Mouse (Mus musculus): ENCODE data around the gene Trim2.

Gene Trim2

DNA sequence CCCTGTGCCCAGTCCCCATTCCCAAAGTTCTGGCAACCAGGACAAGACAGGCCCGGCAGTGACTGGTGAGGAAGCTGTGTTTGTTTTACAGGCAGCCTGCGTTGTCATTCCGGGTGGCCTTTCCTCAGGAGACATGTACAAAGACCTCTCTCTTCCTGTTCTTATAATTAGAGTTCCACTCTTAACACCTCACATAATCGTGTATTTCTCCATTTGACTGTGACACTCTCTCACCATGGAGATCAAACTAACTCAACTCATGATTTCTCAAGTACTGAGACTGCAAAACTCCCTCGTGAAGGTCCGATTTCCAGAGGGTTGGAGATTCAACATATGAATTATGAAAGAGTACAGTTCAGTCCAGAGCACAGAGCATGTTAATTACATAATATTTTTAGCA is 170.7 kb downstream of the Trim2 start:
- no peak for DNase-seq (ENCODE audit: low spot score)

DNA sequence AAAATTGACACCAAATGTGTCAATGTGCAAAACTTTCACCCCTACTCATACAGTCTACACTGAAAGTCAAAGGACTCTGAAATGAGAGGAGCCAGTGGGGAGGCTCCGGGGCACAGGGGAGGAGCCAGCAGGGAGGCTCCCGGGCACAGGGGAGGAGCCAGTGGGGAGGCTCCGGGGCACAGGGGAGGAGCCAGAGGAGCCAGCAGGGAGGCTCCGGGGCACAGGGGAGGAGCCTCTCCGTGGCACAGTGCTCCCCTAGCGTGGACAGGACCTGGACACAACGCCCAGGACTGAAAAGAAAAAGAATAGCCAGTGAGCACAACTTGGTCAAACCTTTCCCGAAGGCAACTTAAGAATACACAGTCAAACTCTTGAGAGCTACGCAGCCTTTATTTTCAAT is 171.3 kb downstream of the Trim2 start:
- DNase-seq (ENCODE audit: low spot score) = no peak

DNA sequence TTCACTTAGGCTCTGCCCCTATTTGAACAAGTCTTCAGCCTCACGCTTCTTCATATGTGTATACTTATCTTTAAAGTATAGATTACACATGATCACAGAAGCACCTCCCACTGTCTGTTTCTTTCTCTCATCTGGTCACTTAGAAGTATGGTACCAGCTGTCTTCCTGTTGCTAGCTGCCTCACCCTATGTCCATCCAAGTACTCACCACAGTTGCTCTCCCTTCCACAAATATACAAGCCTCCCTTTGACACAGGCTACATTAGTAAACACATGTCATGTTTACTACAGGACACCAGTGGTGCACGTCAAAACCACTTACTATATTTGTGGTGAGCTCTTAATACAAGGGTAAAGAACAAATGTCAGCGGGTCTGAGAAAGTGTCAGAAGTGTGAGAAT is 175.3 kb downstream of the Trim2 start:
- no peak for DNase-seq (ENCODE audit: low spot score)

GRCm38 (mm10) chr3:84130776-84131175 is 175.9 kb downstream of the Trim2 start:
- DNase-seq (ENCODE audit: low spot score) = no peak

GRCm38 (mm10) chr3:84128871-84129870 is 177.5 kb downstream of the Trim2 start:
- no peak for DNase-seq (ENCODE audit: low spot score)

DNA sequence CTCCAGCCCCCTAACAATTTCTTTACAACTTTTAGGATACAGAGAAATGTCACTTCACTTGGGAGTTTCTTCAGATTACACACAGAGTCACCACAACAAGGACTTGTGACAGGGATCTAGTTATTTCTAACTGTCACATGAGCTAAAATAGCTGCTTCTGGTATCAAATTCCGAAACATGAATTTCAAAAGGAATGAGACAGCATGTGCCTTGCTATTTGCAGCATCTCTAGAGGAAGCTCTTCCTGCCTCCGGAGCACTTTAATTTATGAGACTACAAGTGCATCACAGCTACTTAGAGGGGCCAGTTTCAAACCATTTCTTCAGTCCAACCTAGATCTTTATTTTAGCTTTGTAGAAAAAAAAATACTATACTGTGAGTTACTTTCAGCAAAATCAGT is 179.2 kb downstream of the Trim2 start:
- no peak for DNase-seq (ENCODE audit: low spot score)

- no peak for DNase-seq (ENCODE audit: low spot score)
Observed at GRCm38 (mm10) chr3:84126721-84127120, 180.0 kb downstream of the Trim2 start.

GRCm38 (mm10) chr3:84125704-84126289 is 180.9 kb downstream of the Trim2 start:
- no peak for DNase-seq (ENCODE audit: low spot score)

DNA sequence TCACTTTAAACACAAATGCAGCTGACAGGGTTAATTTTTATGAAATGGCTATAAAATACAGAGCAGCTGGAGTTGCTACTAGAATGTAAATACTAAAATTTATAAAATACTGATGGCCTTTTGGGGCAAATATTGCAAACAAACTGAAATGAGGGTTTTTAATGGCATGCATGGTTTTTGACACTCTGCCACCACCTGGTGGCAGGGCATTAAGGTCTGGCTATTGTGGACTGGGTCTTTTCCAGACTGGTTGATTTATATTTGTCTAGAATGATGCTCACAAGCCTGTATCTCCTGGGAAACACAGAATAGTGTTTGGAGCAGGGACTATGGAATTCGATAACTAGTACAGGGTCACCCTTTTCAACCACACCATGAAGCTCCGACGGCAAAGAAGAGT is 183.2 kb downstream of the Trim2 start:
- DNase-seq (ENCODE audit: low spot score) = peak; percentile 15

DNA sequence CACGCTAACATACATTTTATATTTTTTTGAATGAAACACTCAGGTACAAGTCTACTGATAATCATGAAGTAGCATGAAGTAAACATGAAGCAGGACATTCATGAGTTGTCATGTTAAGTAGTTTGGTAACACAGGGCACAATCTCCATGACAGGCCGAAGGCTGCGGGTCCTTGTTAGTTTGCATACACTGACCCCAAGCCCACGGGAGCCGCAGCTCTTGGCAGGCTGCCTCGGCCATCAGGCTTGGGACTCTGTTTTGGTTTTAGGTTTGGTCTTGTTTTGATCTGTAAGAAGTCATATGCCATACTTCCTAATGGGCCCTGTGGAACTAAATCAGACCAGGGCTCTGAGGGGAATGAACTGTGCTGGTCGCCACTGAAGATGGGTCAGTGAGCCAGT is 188.0 kb downstream of the Trim2 start:
- DNase-seq (ENCODE audit: low spot score) = no peak

GRCm38 (mm10) chr3:84118178-84118577 is 188.5 kb downstream of the Trim2 start:
- DNase-seq (ENCODE audit: low spot score) = no peak
